Mouse (Mus musculus) testis, adult 2 months (tissue): ENCODE data around the gene Gm4450.

Experiments
- CTCF ChIP-seq: fragments of 200-500 bp; IDR thresholded peaks from 2 replicates; pipeline ENCODE4 v1.5.1; 2012; ENCODE audit warnings: low read depth, mild to moderate bottlenecking, inconsistent platforms, low read length, moderate library complexity; ENCODE audit not compliant: control insufficient read depth, insufficient read depth, insufficient replicate concordance
- POLR2A ChIP-seq: fragments of 200-500 bp; IDR thresholded peaks from 2 replicates; pipeline ENCODE4 v1.6.1; 2012; ENCODE audit warnings: low read depth, mild to moderate bottlenecking, inconsistent platforms, low read length, moderate library complexity; ENCODE audit not compliant: control insufficient read depth

GRCm38 (mm10) chr3:98426749-98427148 is 30.2 kb downstream of the Gm4450 start:
- no peak for TF ChIP-seq CTCF
- TF ChIP-seq POLR2A = no peak
